Mouse (Mus musculus) MEL (cell line): ENCODE data around the gene Ndufaf7. TPM values are rescaled to one million over a fixed set of nuclear protein-coding genes. Genes with fewer than 3 reads are reported as not detected.

Experiments
- DNase-seq: peaks from one replicate; pipeline ENCODE4 v3.0.0; 2011; ENCODE audit warnings: low read depth, low spot score
- H3K27ac ChIP-seq: 2 replicates; pipeline ENCODE4 v1.5.1; 2012; ENCODE audit warnings: low read depth, mild to moderate bottlenecking, control low read depth, low read length, moderate library complexity; ENCODE audit not compliant: control insufficient read depth
- H3K27me3 ChIP-seq, 2 experiments: fragments of 150-350 bp in 1 of 2; sonication (generic) in 1 of 2; 2 replicates each; pipeline ENCODE4 v1.6.1; 2012; ENCODE audit warnings: low read length in 2 of 2, mild to moderate bottlenecking in 2 of 2, improper control_type of control experiment in 1 of 2, moderate library complexity in 1 of 2; ENCODE audit not compliant: insufficient read depth in 2 of 2, control insufficient read depth in 1 of 2
- H3K36me3 ChIP-seq, 2 experiments: 2 replicates each; pipeline ENCODE4 v1.6.1; 2012 to 2014; ENCODE audit warnings: low read length in 2 of 2, improper control_type of control experiment in 1 of 2, inconsistent platforms in 1 of 2, mild to moderate bottlenecking in 1 of 2; ENCODE audit not compliant: insufficient read depth in 2 of 2, control insufficient read depth in 1 of 2
- H3K4me1 ChIP-seq, 2 experiments: fragments of 150-350 bp in 1 of 2; sonication (generic) in 1 of 2; 2 replicates each; pipeline ENCODE4 v1.6.1; 2012; ENCODE audit warnings: low read length in 2 of 2, improper control_type of control experiment in 1 of 2, mild to moderate bottlenecking in 1 of 2; ENCODE audit not compliant: insufficient read depth in 2 of 2, control insufficient read depth in 1 of 2
- H3K4me3 ChIP-seq, 2 experiments: fragments of 150-350 bp in 1 of 2; sonication (generic) in 1 of 2; 2 replicates each; pipeline ENCODE4 v1.5.1; 2012; ENCODE audit warnings: low read depth in 2 of 2, low read length in 2 of 2, mild to moderate bottlenecking in 2 of 2, moderate library complexity in 2 of 2, control low read depth in 1 of 2, improper control_type of control experiment in 1 of 2; ENCODE audit not compliant: control insufficient read depth in 1 of 2, insufficient read depth in 1 of 2
- H3K79me2 ChIP-seq: 2 replicates; pipeline ENCODE4 v1.6.1; 2012; ENCODE audit warnings: mild to moderate bottlenecking, low read length, moderate library complexity; ENCODE audit not compliant: control insufficient read depth, poor library complexity, insufficient read depth
- H3K9ac ChIP-seq: 2 replicates; pipeline ENCODE4 v1.6.1; 2012; ENCODE audit warnings: low read depth, mild to moderate bottlenecking, control low read depth, low read length, moderate library complexity; ENCODE audit not compliant: control insufficient read depth, poor library complexity, severe bottlenecking
- H3K9me3 ChIP-seq: fragments of 150-350 bp; sonication (generic); replicated peaks from 2 replicates; pipeline ENCODE4 v1.6.1; 2012; ENCODE audit warnings: mild to moderate bottlenecking, low read length, improper control_type of control experiment, moderate library complexity; ENCODE audit not compliant: insufficient read depth
- BHLHE40 ChIP-seq: IDR thresholded peaks from 2 replicates; pipeline ENCODE4 v1.6.1; 2012; ENCODE audit warnings: low read depth, mild to moderate bottlenecking, inconsistent platforms, low read length, improper control_type of control experiment, borderline replicate concordance
- CHD1 ChIP-seq: IDR thresholded peaks from 2 replicates; pipeline ENCODE4 v1.6.1; 2012; ENCODE audit warnings: low read depth, mild to moderate bottlenecking, inconsistent platforms, low read length, improper control_type of control experiment
- CTCF ChIP-seq, 3 experiments: IDR thresholded peaks in 2 of 3; conservative IDR thresholded peaks in 1 of 3; 2 replicates each; pipeline ENCODE4 v1.5.1; 2011 to 2012; ENCODE audit warnings: low read length in 3 of 3, low read depth in 2 of 3, mild to moderate bottlenecking in 2 of 3, improper control_type of control experiment in 1 of 3, inconsistent platforms in 1 of 3, mixed read lengths in 1 of 3, moderate library complexity in 1 of 3; ENCODE audit not compliant: control insufficient read depth in 1 of 3, insufficient read depth in 1 of 3, poor library complexity in 1 of 3, severe bottlenecking in 1 of 3
- ELF1 ChIP-seq: IDR thresholded peaks from 2 replicates; pipeline ENCODE4 v1.6.1; 2014; ENCODE audit warnings: low read depth, mild to moderate bottlenecking, inconsistent platforms, low read length, improper control_type of control experiment, moderate library complexity
- KAT2A ChIP-seq: conservative IDR thresholded peaks from 2 replicates; pipeline ENCODE4 v1.6.1; 2012; ENCODE audit warnings: low read depth, low read length, improper control_type of control experiment, inconsistent platforms
- MEF2A ChIP-seq: IDR thresholded peaks from 2 replicates; pipeline ENCODE4 v1.6.1; 2014; ENCODE audit warnings: low read depth, mild to moderate bottlenecking, inconsistent platforms, low read length, improper control_type of control experiment; ENCODE audit not compliant: poor library complexity, insufficient replicate concordance, severe bottlenecking; ENCODE audit errors: extremely low read depth
- MXI1 ChIP-seq: IDR thresholded peaks from 2 replicates; pipeline ENCODE4 v1.6.1; 2011; ENCODE audit warnings: mild to moderate bottlenecking, low read depth, low read length, improper control_type of control experiment
- MYB ChIP-seq: IDR thresholded peaks from 2 replicates; pipeline ENCODE4 v1.6.1; 2011; ENCODE audit warnings: mild to moderate bottlenecking, low read depth, low read length, improper control_type of control experiment
- NRF1 ChIP-seq: IDR thresholded peaks from 2 replicates; pipeline ENCODE4 v1.6.1; 2014; ENCODE audit warnings: low read depth, mild to moderate bottlenecking, inconsistent platforms, low read length, improper control_type of control experiment, moderate library complexity; ENCODE audit not compliant: poor library complexity, insufficient read depth, severe bottlenecking
- POLR2A ChIP-seq, 2 experiments: IDR thresholded peaks; 2 replicates each; pipeline ENCODE4 v1.6.1; 2011 to 2012; ENCODE audit warnings: low read length in 2 of 2, mild to moderate bottlenecking in 2 of 2, control low read depth in 1 of 2, improper control_type of control experiment in 1 of 2, low read depth in 1 of 2, moderate library complexity in 1 of 2; ENCODE audit not compliant: control insufficient read depth in 1 of 2, insufficient read depth in 1 of 2, poor library complexity in 1 of 2
- POLR2AphosphoS2 ChIP-seq: IDR thresholded peaks from 2 replicates; pipeline ENCODE4 v1.6.1; 2011; ENCODE audit warnings: low read length, improper control_type of control experiment
- POLR2AphosphoS5 ChIP-seq: IDR thresholded peaks from 2 replicates; pipeline ENCODE4 v1.6.1; 2012; ENCODE audit warnings: low read depth, borderline replicate concordance, mild to moderate bottlenecking, inconsistent platforms, low read length, moderate library complexity, mixed read lengths
- RAD21 ChIP-seq: IDR thresholded peaks from 2 replicates; pipeline ENCODE4 v1.6.1; 2011; ENCODE audit warnings: mild to moderate bottlenecking, low read depth, low read length, improper control_type of control experiment
- RCOR1 ChIP-seq: IDR thresholded peaks from 2 replicates; pipeline ENCODE4 v1.6.1; 2012; ENCODE audit warnings: low read depth, mild to moderate bottlenecking, inconsistent platforms, low read length, improper control_type of control experiment
- SMC3 ChIP-seq: IDR thresholded peaks from 2 replicates; pipeline ENCODE4 v1.6.1; 2011; ENCODE audit warnings: low read depth, low read length, improper control_type of control experiment
- TAL1 ChIP-seq: IDR thresholded peaks from 2 replicates; pipeline ENCODE4 v1.6.1; 2012; ENCODE audit warnings: mild to moderate bottlenecking, inconsistent platforms, low read length, moderate library complexity, mixed read lengths
- TBP ChIP-seq: IDR thresholded peaks from 2 replicates; pipeline ENCODE4 v1.8.0; 2011; ENCODE audit warnings: low read depth, low read length, improper control_type of control experiment
- UBTF ChIP-seq: IDR thresholded peaks from 2 replicates; pipeline ENCODE4 v1.6.1; 2012; ENCODE audit warnings: low read depth, mild to moderate bottlenecking, inconsistent platforms, low read length, improper control_type of control experiment, moderate library complexity, borderline replicate concordance; ENCODE audit not compliant: insufficient read depth
- USF2 ChIP-seq, 2 experiments: IDR thresholded peaks; 2 replicates each; pipeline ENCODE4 v1.6.1; 2011 to 2012; ENCODE audit warnings: improper control_type of control experiment in 2 of 2, low read length in 2 of 2, borderline replicate concordance in 1 of 2, inconsistent platforms in 1 of 2, low read depth in 1 of 2, mild to moderate bottlenecking in 1 of 2; ENCODE audit not compliant: insufficient read depth in 1 of 2
- ZMIZ1 ChIP-seq: IDR thresholded peaks from 2 replicates; pipeline ENCODE4 v1.6.1; 2012; ENCODE audit warnings: low read depth, mild to moderate bottlenecking, inconsistent platforms, low read length, improper control_type of control experiment, moderate library complexity
- ZNF384 ChIP-seq: IDR thresholded peaks from 2 replicates; pipeline ENCODE4 v1.6.1; 2012; ENCODE audit warnings: low read depth, mild to moderate bottlenecking, inconsistent platforms, low read length, improper control_type of control experiment
- polyA plus RNA-seq, 2 experiments: library from polyadenylated mRNA; stranded (reverse) in 1 of 2; unstranded in 1 of 2; fragments of >175 nt in 1 of 2; fragments of >200 nt in 1 of 2; gene quantifications; 2 replicates each; pipeline versions ENCODE4 v1.2.1 to v1.2.4; 2012; ENCODE audit warnings: low replicate concordance in 2 of 2, low read depth in 1 of 2; ENCODE audit not compliant: insufficient read length in 2 of 2, insufficient read depth in 1 of 2, missing spikeins in 1 of 2
- total RNA-seq: library from RNA; depleted of rRNA; stranded (reverse); fragments of 300-350 nt; gene quantifications from 2 replicates; pipeline ENCODE4 v1.2.3, GENCODE M21; 2012

The Ndufaf7 gene
- total and polyA plus RNA-seq, 3 experiments = 22.6 to 29.3 TPM; not detected in 1

DNA sequence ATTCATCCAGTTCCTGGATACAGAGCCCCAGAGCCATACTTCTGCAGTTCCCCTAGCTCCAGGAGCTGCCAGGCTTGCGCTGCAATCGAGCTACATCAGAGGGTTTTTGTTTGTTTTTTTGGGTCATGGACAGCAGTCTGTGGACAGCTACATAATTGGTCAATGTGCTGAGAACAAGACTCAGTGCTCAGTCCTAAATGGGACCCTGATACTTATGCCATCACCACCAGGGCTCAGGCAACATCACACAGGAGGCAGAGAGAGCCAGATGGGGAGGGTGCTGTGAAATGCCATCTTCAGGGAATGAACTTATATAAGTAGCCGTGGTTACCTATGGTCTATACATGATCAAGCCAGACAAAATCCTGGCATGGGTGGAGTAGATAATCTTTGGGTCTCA, 31.6 kb downstream of the Ndufaf7 start:
- DNase-seq = no peak
- no peak for TF ChIP-seq POLR2AphosphoS2
- TF ChIP-seq POLR2AphosphoS5 = no peak
- TF ChIP-seq TAL1 = no peak
- TF ChIP-seq TBP = no peak
- no peak for TF ChIP-seq CTCF (IDR thresholded peaks at IDR 0.05 in 2 of 3, conservative IDR thresholded peaks at IDR 0.05 in 1 of 3; ENCODE audit: control insufficient read depth in 1 of 3, insufficient read depth in 1 of 3, low read depth in 2 of 3, low read length in 3 of 3, poor library complexity in 1 of 3, severe bottlenecking in 1 of 3)
- TF ChIP-seq POLR2A (IDR thresholded peaks at IDR 0.05; ENCODE audit: control insufficient read depth in 1 of 2, insufficient read depth in 1 of 2, low read depth in 1 of 2, low read length in 2 of 2, poor library complexity in 1 of 2) = no peak
- no peak for TF ChIP-seq MEF2A
- TF ChIP-seq UBTF = no peak
- TF ChIP-seq CHD1 = no peak
- no peak for TF ChIP-seq ELF1
- TF ChIP-seq MYB = no peak
- TF ChIP-seq BHLHE40 = no peak
- TF ChIP-seq MXI1 = no peak
- no peak for TF ChIP-seq SMC3
- TF ChIP-seq ZNF384 = no peak
- no peak for TF ChIP-seq USF2 (IDR thresholded peaks at IDR 0.05; ENCODE audit: borderline replicate concordance in 1 of 2, insufficient read depth in 1 of 2, low read depth in 1 of 2, low read length in 2 of 2)
- no peak for TF ChIP-seq RCOR1
- no peak for TF ChIP-seq NRF1
- no peak for TF ChIP-seq ZMIZ1
- no peak for TF ChIP-seq KAT2A
- TF ChIP-seq, all 39 proteins: peak for 0
- Histone ChIP-seq H3K4me1 (no peaks in the 10 kb centered on the region), H3K79me2 (no peaks in the 10 kb centered on the region), H3K4me3 (no peak overlapping the region), H3K27me3 (no peaks in the 10 kb centered on the region), H3K27ac (no peak overlapping the region), H3K9ac (no peak overlapping the region), H3K9me3 (no peaks in the 10 kb centered on the region), H3K36me3 (no peaks in the 10 kb centered on the region)

DNA sequence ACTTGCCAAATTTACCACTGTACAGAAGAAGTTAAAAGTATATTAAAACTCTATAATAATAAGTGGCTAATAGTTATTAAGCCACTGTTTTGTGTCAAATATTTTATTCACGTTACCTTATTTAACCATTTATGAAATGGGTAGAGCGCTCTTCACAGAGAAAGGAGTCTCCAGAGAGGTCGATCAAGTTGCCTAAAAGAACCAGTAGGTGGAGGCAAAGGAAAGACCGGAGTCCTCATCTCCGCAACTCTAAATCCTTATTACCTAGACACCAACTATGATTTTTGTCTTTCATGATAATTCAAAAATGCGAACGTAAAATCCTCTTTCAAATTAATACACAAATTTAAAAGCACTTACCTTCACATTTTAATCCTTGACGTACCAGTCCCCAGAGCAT, 46.2 kb downstream of the Ndufaf7 start:
- Histone ChIP-seq H3K4me1 (no peaks in the 10 kb centered on the region), H3K27me3 (no peaks in the 10 kb centered on the region), H3K9me3 (no peaks in the 10 kb centered on the region), H3K36me3 (no peaks in the 10 kb centered on the region), H3K27ac (no peak overlapping the region), H3K9ac (no peak overlapping the region), H3K4me3 (no peak overlapping the region), H3K79me2 (no peaks in the 10 kb centered on the region)
- TF ChIP-seq ZMIZ1 (no peak), KAT2A (no peak), CTCF (IDR thresholded peaks at IDR 0.05 in 2 of 3, conservative IDR thresholded peaks at IDR 0.05 in 1 of 3; ENCODE audit: control insufficient read depth in 1 of 3, insufficient read depth in 1 of 3, low read depth in 2 of 3, low read length in 3 of 3, poor library complexity in 1 of 3, severe bottlenecking in 1 of 3) (peak in 1 of 3 experiments; percentile 6; a peak in 1 of 6 replicates), RAD21 (peak; percentile 24), POLR2AphosphoS5 (no peak)
- DNase-seq = no peak
